Mouse (Mus musculus): Measurements from ENCODE around the gene Hhat.

The Hhat gene

GRCm38 (mm10) chr1:192543686-192544085, 227.3 kb downstream of the Hhat start:
- DNase-seq = no peak

GRCm38 (mm10) chr1:192542093-192542492, 228.9 kb downstream of the Hhat start:
- no peak for DNase-seq

GRCm38 (mm10) chr1:192537169-192537568, 233.9 kb downstream of the Hhat start:
- DNase-seq = no peak

GRCm38 (mm10) chr1:192536440-192536839, 234.6 kb downstream of the Hhat start:
- no peak for DNase-seq

- DNase-seq = no peak
Measured at GRCm38 (mm10) chr1:192533016-192533415, 238.0 kb downstream of the Hhat start.

- no peak for DNase-seq
Measured at GRCm38 (mm10) chr1:192532212-192532611, 238.8 kb downstream of the Hhat start.

- DNase-seq = no peak
Measured at GRCm38 (mm10) chr1:192531490-192532146, 239.4 kb downstream of the Hhat start.

- peak; percentile 36 to 44 for DNase-seq
Measured at GRCm38 (mm10) chr1:192525711-192526350, 245.2 kb downstream of the Hhat start.

GRCm38 (mm10) chr1:192522376-192523178, 248.4 kb downstream of the Hhat start:
- peak in 1 of 2 experiments; percentile 5 for DNase-seq

GRCm38 (mm10) chr1:192520836-192521435, 250.1 kb downstream of the Hhat start:
- peak in 1 of 2 experiments; percentile 17 for DNase-seq

GRCm38 (mm10) chr1:192519713-192520112, 251.3 kb downstream of the Hhat start:
- DNase-seq = no peak

GRCm38 (mm10) chr1:192515373-192515772, 255.7 kb downstream of the Hhat start:
- peak in 1 of 2 experiments; percentile 1 for DNase-seq

- DNase-seq = peak in 1 of 2 experiments; percentile 2
Measured at GRCm38 (mm10) chr1:192512821-192513220, 258.2 kb downstream of the Hhat start.

GRCm38 (mm10) chr1:192503651-192504050, 267.4 kb downstream of the Hhat start:
- DNase-seq = peak; percentile 48 to 66

GRCm38 (mm10) chr1:192502835-192503234, 268.2 kb downstream of the Hhat start:
- DNase-seq = no peak

- DNase-seq = peak; percentile 44 to 54
Measured at GRCm38 (mm10) chr1:192502016-192502415, 269.0 kb downstream of the Hhat start.

- DNase-seq = no peak
Measured at GRCm38 (mm10) chr1:192497505-192497904, 273.5 kb downstream of the Hhat start.

GRCm38 (mm10) chr1:192489908-192490825, 280.9 kb downstream of the Hhat start:
- DNase-seq = no peak

GRCm38 (mm10) chr1:192487571-192487970, 283.5 kb downstream of the Hhat start:
- DNase-seq = peak; percentile 79 to 83

- DNase-seq = no peak
Measured at GRCm38 (mm10) chr1:192485030-192485429, 286.0 kb downstream of the Hhat start.

GRCm38 (mm10) chr1:192481446-192481845, 289.6 kb downstream of the Hhat start:
- no peak for DNase-seq

All from cerebellum, postnatal 25 days (tissue).